Mouse (Mus musculus) mature B cell (primary cell): ENCODE data around the gene Olfr53.
"Not testable (repeated sequence)": the region's sequence is repeated elsewhere in the genome, so short reads cannot be mapped to it uniquely, and the experiment has no call there.

Source experiments
- in situ Hi-C: fragments of 300-500 bp; cut with MboI; formaldehyde crosslinking; loops from 2 replicates; pipeline ENCODE4 v1.14.3; 2019

Olfr53 gene

GRCm38 (mm10) chr7:140646152-140646551 is at the start of gene Olfr53:
TSS of gene Olfr53 (plus strand) at chr7:140646452.
- in situ Hi-C loops, result no loop called here

- in situ Hi-C loops, result not testable (repeated sequence)
Measured at GRCm38 (mm10) chr7:140600969-140601368, 45.3 kb upstream of the Olfr53 start, which contains the start of gene Olfr46. TSS of gene Olfr46 (plus strand) at chr7:140601269.

GRCm38 (mm10) chr7:140628670-140629069 is 17.6 kb upstream of the Olfr53 start, which contains the start of gene Olfr61:
TSS of gene Olfr61 (plus strand) at chr7:140628970.
- in situ Hi-C loops, result not testable (repeated sequence)

GRCm38 (mm10) chr7:140630559-140630958 is 15.7 kb upstream of the Olfr53 start:
- in situ Hi-C loops, result no loop called here

- in situ Hi-C loops, result no loop called here
Measured at GRCm38 (mm10) chr7:140659630-140660029, 13.4 kb downstream of the Olfr53 start, which contains the start of gene Olfr539. TSS of gene Olfr539 (plus strand) at chr7:140659930.

- in situ Hi-C loops, result not testable (repeated sequence)
Measured at GRCm38 (mm10) chr7:140670693-140671092, 24.4 kb downstream of the Olfr53 start.

GRCm38 (mm10) chr7:140675863-140676262 is 29.6 kb downstream of the Olfr53 start:
- in situ Hi-C loops, result no loop called here

- in situ Hi-C loops, result not testable (repeated sequence)
Measured at GRCm38 (mm10) chr7:140679591-140679990, 33.3 kb downstream of the Olfr53 start.

- in situ Hi-C loops, result no loop called here
Measured at GRCm38 (mm10) chr7:140681651-140682050, 35.4 kb downstream of the Olfr53 start, which contains the start of gene Olfr45. TSS of gene Olfr45 (plus strand) at chr7:140681951.

GRCm38 (mm10) chr7:140696967-140697366 is 50.7 kb downstream of the Olfr53 start, which contains the start of gene Olfr541:
TSS of gene Olfr541 (plus strand) at chr7:140697267.
- in situ Hi-C loops, result no loop called here
